Mouse (Mus musculus): ENCODE measurements around the gene Igflr1.

The Igflr1 gene

GRCm38 (mm10) chr7:30588676-30589434 lies 23.6 kb downstream of the Igflr1 start, which contains the start of gene Kmt2b:
TSS of gene Kmt2b (minus strand) at chr7:30588726.
- DNase-seq (ENCODE audit: low spot score in 2 of 2): peak; percentile 96 to 97

GRCm38 (mm10) chr7:30589435-30590301 lies 24.4 kb downstream of the Igflr1 start:
- peak; percentile 76 for DNase-seq (ENCODE audit: low spot score in 2 of 2)

DNA sequence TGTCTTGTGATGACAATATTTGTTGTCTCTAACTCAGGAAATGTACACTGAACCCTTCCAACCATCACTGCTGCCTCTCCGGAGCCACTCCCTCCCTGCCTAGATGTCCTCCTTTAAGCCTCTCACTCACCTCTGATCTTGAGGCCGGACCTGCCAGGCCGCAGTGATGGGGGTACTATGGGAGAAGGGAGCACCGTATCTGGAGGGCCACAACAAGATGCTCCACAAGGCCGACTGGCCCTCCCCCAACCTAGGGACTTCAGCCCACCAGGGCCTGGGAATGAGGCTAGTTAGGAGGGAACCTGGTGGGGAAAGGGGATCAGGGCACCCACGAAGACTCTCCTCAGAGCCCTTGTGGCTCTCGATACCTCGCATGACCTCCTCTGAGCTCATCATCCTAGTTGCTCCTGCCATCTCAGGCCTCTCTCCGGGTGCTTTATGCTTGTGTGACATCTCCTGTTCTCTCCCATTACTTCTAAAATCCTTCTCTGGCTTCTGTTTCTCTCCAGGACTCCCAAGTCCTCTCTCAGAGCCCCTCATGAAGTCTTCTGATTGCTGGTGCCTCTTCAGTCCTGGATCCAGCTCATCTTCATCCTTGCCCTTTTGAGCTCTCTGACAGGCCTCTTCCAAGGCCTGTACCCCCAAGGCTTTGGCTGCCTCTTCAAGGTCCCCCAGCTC lies 25.8 kb downstream of the Igflr1 start:
- no peak for DNase-seq (ENCODE audit: low spot score in 2 of 2)

- no peak for DNase-seq (ENCODE audit: low spot score in 2 of 2)
Observed at GRCm38 (mm10) chr7:30591605-30591951, 26.4 kb downstream of the Igflr1 start.

- DNase-seq (ENCODE audit: low spot score in 2 of 2): no peak
Observed at GRCm38 (mm10) chr7:30592772-30593423, 27.7 kb downstream of the Igflr1 start.

DNA sequence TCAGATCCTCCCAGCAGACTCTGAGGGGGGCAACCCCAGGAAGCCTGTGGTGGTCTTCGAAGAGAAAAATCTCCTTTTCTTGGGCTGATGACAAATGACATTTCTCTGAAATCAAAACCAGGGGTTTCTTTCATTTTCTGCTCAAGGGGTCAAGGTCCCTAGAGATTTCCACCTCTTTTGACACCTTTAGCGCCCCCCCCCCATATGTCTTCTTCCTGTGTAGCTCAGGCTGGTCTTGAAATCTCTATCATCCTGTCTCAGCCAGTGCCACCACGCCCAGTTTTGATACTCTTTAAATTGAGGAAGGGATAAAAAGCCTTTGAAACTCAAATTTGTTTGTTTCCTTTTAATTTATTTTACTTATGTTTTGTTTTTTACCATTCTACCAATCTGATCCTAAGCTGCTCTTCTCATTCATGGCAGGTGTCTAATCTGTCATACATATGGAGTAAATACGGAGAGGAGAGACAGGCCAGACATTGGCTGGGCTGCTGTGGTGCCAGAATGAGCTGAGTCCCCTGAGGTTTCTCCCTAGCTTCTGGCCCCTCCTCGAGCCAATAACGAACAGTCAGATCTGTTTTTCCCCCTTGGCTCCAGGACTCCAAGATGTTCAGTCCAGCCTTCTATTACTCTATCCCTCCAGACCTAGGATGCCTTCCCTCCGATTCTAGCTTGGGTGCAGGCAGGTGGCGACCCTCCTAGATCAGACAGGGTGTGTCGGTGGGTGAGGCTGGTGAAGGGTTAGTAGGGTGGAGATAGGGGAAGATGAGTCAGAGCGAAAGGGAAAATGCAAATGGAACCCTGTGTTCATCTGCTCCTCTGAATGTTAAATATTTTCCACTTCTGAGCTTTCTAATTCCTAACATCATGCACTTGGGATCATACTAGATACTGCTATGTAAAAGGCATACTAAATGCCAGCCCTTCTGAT lies 28.6 kb downstream of the Igflr1 start:
- no peak for DNase-seq (ENCODE audit: low spot score in 2 of 2)

DNA sequence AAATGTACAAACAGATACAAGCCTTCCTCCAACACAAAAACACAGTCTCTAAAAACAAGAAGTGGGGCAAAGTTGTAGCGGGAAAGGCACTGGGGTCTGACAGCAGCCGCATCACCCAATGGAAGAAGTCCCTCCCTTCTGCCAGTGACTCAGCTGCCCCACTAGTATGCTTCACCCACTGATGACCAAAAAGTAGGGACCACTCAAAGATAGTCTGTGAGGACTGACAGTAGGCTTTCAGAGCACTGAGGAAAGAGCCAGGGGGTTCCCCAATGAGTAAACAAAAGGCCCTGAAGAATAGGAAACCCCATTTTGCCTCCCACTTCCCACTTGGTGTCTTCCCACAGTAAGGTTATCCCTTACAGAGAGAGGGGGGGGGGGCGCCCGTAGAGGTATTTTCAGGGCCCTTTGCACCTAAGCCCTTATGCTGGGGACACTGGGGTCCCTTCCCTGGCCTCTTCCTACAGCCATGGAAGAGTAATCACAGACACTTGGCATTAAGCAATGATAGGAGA lies 29.3 kb downstream of the Igflr1 start:
- no peak for DNase-seq (ENCODE audit: low spot score in 2 of 2)

- no peak for DNase-seq (ENCODE audit: low spot score in 2 of 2)
Observed at GRCm38 (mm10) chr7:30596093-30596492, 30.9 kb downstream of the Igflr1 start.

GRCm38 (mm10) chr7:30596811-30597210 lies 31.6 kb downstream of the Igflr1 start:
- DNase-seq (ENCODE audit: low spot score in 2 of 2): no peak

DNA sequence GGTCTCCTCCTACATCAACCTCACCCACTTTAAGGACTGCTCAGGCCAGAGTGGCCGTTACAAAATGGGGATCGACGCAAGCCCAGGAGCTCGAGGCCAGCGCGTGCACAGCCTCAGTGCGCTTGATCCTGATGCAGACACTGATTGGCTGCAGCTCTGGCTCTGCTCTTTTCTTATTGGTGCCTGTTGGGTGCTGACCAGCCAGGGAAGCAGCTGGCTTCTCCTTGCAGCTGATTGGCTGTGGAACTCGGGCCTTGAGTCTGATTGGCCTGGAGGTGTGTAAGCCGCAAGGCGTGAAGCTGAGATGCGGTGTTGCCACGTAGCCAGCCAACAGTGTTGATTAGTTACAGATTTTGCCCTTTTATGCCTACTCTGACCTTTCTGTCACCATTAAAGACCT lies 33.6 kb downstream of the Igflr1 start, which contains the start of gene Zbtb32:
Zbtb32 (minus strand) TSS at position 124 of the 400 bp plus-strand sequence.
- DNase-seq (ENCODE audit: low spot score in 2 of 2): no peak

GRCm38 (mm10) chr7:30599933-30600353 lies 34.7 kb downstream of the Igflr1 start:
- peak; percentile 90 to 94 for DNase-seq (ENCODE audit: low spot score in 2 of 2)

- no peak for DNase-seq (ENCODE audit: low spot score in 2 of 2)
Observed at GRCm38 (mm10) chr7:30600651-30601050, 35.4 kb downstream of the Igflr1 start.

- no peak for DNase-seq (ENCODE audit: low spot score in 2 of 2)
Observed at GRCm38 (mm10) chr7:30602583-30602982, 37.4 kb downstream of the Igflr1 start.

DNA sequence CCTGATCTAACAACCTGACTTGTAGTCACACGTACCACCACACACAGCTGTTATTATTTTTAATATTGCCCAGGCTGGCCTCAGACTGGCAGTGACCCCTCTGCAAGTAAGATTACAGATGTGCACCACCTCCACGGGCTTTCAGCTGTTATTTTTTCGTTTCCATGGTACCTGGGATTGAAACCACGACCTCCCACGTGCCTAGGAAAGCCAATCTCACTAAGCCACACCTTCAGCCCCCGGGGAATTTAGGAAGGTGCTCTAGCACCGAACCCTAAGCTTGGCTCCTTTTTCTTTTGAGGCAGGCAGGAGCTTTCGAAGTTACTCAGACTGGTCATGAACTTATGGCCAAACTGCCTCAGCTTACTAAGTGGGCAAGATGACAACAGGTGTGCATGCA lies 39.2 kb downstream of the Igflr1 start:
- no peak for DNase-seq (ENCODE audit: low spot score in 2 of 2)

DNA sequence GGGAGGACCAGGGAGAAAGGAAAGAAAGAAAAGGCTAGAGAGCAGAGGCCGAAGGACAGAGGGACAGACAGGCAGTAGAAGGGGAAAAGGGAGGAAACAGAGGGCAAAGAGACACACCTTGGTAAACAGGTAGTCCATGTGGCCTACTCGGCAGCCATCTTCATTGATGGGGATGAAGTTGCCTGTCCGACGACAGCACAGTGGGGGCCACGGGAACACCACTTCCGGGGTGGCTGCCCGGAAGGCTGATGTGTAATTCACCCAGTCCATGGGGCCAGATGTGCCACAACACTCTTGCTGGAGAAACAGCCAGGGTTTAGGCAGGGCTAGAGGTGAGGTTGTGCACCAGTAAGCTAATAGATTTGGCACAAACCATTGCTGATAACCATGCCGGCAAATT lies 39.7 kb downstream of the Igflr1 start:
- no peak for DNase-seq (ENCODE audit: low spot score in 2 of 2)

DNA sequence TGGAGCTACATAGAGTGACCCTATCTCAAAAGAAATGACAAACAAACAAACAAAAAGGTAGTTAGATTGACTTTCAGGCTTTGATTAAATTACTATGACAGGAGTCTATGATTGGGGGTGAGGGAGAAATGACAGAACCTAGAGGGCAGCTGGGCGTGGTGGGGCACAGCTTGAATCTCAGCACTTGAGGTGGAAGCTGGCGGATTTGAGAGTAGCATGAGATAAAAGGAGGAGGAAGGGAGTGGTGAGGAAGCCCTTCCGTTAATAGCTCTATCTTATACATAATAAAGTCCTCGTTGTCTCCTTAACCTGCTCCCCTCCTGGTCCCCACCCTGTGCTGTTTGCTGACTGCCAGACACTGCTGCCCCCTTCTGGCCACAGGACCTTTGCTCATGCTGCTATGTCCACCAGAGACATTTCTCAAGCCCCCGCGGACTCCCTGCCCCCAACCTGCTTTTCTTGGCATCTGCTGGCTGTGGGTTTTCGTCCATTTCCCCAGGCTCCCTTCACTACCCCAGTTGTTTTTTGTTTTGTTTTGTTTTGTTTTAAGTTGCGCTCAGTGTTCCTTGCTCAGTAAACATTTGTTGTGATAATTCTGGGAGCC lies 42.6 kb downstream of the Igflr1 start:
- DNase-seq (ENCODE audit: low spot score in 2 of 2): no peak

DNA sequence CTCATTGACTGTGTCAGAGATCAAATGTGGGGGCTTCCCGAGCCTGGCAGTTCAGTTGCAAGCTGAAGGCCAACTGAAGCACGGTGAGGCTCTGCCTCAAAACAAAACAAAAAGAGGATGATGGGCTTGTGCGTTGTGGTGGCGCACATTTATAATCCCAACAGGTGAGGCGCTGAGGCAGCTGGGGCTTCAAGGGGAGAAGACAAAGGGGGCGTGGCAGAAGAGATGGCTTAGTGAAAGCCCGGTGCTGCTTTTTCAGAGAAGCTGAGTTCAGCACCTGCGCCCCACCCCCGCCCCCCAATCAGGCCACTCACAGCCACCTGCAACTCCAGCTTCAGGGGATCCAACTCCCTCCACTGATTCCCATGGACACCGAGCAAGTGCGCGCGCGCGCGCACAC lies 43.2 kb downstream of the Igflr1 start:
- DNase-seq (ENCODE audit: low spot score in 2 of 2): no peak

DNA sequence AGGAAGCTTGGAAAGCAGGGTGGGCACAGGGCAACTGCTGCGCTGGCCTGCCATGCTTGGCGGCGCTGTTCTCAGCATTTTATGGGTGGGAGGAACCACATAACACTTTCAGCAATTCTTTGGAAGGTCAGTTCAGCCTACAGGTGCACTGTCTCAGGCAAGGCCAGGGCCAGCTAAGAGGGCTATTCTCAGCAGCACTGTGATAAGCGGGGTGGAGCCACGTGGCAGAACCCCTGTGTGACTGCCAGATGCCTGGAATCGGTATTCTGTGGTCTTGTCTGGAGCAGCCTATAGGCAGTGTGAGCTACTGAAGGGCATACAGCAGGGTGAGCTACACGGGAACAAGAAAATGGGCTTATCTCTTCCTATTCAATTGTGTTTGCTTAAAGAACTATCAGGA lies 44.8 kb downstream of the Igflr1 start:
- DNase-seq (ENCODE audit: low spot score in 2 of 2): no peak

DNA sequence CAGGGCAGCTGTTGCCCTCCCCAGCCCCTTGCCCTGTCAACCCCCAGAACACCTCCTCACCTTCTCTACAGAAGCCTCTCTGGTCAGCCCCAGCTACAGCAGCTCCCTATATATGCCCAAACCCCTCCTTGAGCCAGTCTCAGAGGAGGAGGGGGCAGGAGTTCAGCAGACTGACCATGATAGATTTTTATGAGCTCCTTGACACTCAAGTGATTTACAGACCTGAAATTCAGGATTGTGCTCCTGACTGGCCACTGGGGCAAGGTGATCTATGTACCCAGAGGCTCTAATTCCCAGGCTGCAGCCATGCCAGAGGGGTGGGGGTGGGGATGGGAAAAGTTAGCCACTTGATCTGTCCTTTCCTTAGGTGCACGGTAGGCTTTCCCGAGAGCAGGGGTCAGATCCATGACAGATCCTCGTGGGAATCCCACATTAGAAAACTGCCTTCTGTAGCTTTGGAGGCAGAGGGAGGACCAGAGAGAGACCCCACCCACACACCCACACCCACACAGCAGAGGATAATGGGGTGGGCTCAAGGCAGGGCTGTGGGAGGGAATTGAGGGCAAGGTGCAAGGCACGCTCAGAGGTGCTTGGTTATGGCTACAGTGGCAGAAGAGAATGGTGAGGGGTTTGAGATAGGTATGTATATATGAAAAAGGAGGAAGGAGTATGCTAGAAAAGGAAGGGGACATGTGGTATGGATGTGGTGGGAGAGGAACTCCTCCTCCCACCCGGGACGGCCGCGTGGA lies 47.6 kb downstream of the Igflr1 start, which contains the start of gene Upk1a:
Upk1a (minus strand) TSS at position 194 of the 749 bp plus-strand sequence.
- no peak for DNase-seq (ENCODE audit: low spot score in 2 of 2)

Measured in frontal cortex, postnatal 36 days (tissue).